Mouse (Mus musculus) heart, postnatal 0 days (tissue): ENCODE measurements at regions not wholly inside any gene's neighbourhood (a gene's known extent, or its start where the extent isn't known, plus 50 kb on each side); places are given as distances from the start of the nearest gene placed in this dataset.
A peak's percentile ranks its signal among the peaks of the same experiment; 100 is the strongest.

Experiments used
- ATAC-seq: fragments of 200-750 bp; cut with Nextera tagmentation; 2 replicates; pipeline ENCODE4 v1.8.0; 2017; ENCODE audit warnings: low read depth, moderate number of reproducible peaks, moderate library complexity; ENCODE audit not compliant: insufficient read depth
- DNase-seq: peaks from one replicate; pipeline ENCODE4 v3.0.0-alpha.2; 2016; ENCODE audit warnings: low spot score
- H3K27ac ChIP-seq: fragments of 300-500 bp; sonication (generic); 2 replicates; pipeline ENCODE4 v1.5.1; 2014; ENCODE audit warnings: low read depth, mild to moderate bottlenecking
- H3K27me3 ChIP-seq: fragments of 300-500 bp; sonication (generic); 2 replicates; pipeline ENCODE4 v1.6.1; 2014; ENCODE audit warnings: low read length, mixed read lengths; ENCODE audit not compliant: control insufficient read depth, insufficient read depth
- H3K36me3 ChIP-seq: fragments of 300-500 bp; sonication (generic); replicated peaks from 2 replicates; pipeline ENCODE4 v1.6.1; 2014; ENCODE audit warnings: low read length, mixed read lengths; ENCODE audit not compliant: control insufficient read depth, insufficient read depth
- H3K4me1 ChIP-seq: fragments of 300-500 bp; sonication (generic); 2 replicates; pipeline ENCODE4 v1.6.1; 2014; ENCODE audit warnings: antibody characterized with exemption; ENCODE audit not compliant: control insufficient read depth, insufficient read depth
- H3K4me2 ChIP-seq: fragments of 300-500 bp; sonication (generic); 2 replicates; pipeline ENCODE4 v1.6.1; 2014; ENCODE audit warnings: low read depth, mild to moderate bottlenecking, low read length, moderate library complexity
- H3K4me3 ChIP-seq: fragments of 300-500 bp; sonication (generic); 2 replicates; pipeline ENCODE4 v1.5.1; 2014; ENCODE audit warnings: low read depth, low read length
- H3K9ac ChIP-seq: fragments of 300-500 bp; sonication (generic); replicated peaks from 2 replicates; pipeline ENCODE4 v1.6.1; 2014; ENCODE audit warnings: low read depth, low read length, mixed read lengths
- H3K9me3 ChIP-seq: fragments of 300-500 bp; sonication (generic); replicated peaks from 2 replicates; pipeline ENCODE4 v1.6.1; 2016; ENCODE audit warnings: low read length; ENCODE audit not compliant: control insufficient read depth
- CTCF ChIP-seq: IDR thresholded peaks from 2 replicates; pipeline ENCODE4 v1.5.1; 2016; ENCODE audit warnings: antibody characterized with exemption, control low read depth, low read depth
- EP300 ChIP-seq: IDR thresholded peaks from 2 replicates; pipeline ENCODE4 v1.6.1; 2016; ENCODE audit warnings: antibody characterized with exemption, low read depth
- WGBS: fragments of 180-500 bp; shearing (Covaris S2); extraction: QIAGEN DNeasy Blood & Tissue Kit; methylation state at CpG from one replicate; pipeline ENCODE4 v1.1.7; 2014; 5-methylcytosine and 5-hydroxymethylcytosine counted together

DNA sequence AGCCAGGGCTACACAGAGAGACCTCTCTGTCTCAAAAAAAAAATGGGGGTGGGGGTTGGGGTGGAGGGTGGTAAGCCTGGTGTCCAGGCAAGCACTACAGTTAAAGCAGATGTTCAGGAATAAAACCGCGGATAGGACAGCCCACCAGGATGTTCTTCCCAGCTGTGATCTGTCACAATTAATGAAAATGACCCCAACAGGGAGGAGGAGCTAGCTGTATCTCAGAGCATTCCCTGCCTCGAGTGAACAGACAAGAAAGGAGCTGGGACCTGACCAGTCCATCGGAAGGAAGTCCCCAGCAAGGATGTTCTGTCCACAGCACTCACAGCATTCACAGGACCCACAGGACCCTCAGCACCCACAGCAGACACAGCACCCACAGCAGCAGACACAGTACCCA is 80.4 kb downstream of the Utp6 start:
- no peak overlapping the region for H3K4me3 ChIP-seq
- no peaks in the 10 kb centered on the region for H3K27me3 ChIP-seq
- WGBS = 62% methylated on average over 4 of the region's 4 CpGs
- no peak for DNase-seq
- ATAC-seq = no peak
- no peaks in the 10 kb centered on the region for H3K36me3 ChIP-seq
- TF ChIP-seq EP300 (no peak), CTCF (no peak)
- H3K4me1 ChIP-seq = peaks cover 3% of the 10 kb centered on the region; the same call in 1 of the 2 replicates
- no peak overlapping the region for H3K27ac ChIP-seq
- H3K9ac ChIP-seq = no peak overlapping the region
- no peak overlapping the region for H3K4me2 ChIP-seq
- no peaks in the 10 kb centered on the region for H3K9me3 ChIP-seq

DNA sequence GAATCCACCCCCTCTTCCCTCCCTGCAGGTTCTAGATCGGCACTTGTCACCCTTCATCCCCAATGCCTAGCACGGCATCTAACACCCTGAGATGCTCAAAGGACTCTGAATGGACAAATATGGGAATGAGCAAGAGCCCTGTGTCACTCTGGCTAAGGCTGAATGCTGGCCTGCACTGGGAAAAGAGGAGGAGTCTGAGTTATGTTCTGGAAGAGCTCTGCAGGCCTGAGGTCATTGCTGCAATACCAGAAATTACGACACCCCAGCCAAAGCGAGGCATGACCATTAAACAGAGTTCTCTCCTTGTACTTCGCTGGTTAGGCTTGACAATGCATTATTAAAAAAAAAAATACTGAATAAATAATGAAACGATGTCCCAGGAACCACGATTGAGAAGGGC is 84.1 kb downstream of the Utp6 start:
- peak; percentile 57 for ATAC-seq
- Histone ChIP-seq H3K9me3 (no peaks in the 10 kb centered on the region), H3K27ac (peak overlapping the region; percentile 30; the same call in 1 of the 2 replicates), H3K4me2 (no peak overlapping the region), H3K4me3 (no peak overlapping the region), H3K27me3 (no peaks in the 10 kb centered on the region), H3K36me3 (no peaks in the 10 kb centered on the region), H3K9ac (no peak overlapping the region), H3K4me1 (no peaks in the 10 kb centered on the region)
- WGBS = 63% methylated on average over 7 of the region's 7 CpGs
- no peak for TF ChIP-seq EP300
- TF ChIP-seq CTCF = no peak
- DNase-seq = peak; percentile 51

DNA sequence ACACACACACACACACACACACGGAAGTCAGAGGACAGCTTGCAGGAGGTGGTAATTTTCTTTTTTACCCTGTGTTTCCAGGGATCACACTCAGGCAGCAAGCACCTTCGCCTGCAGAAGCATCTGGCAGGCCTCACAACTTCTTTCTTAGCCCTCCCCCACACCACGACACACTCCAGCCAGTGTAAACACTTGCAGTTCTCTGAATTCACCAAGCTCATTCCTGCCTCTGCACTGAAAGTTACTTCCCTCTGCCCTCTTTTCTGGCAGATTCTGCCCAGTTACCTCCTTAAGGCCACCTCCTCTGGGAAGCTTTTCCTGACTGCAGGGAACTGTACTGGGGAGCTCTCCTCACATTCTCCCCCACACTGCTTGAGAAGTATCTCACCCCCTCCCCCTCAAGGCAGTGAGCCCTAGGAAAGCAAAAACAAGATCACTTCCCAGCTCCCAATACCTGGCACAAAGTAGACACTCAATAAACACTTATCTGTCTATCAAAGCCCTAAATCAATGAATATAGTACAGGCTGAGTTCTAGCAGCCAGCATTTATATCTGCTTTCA is 84.9 kb downstream of the Utp6 start:
- Histone ChIP-seq H3K36me3 (no peaks in the 10 kb centered on the region), H3K27ac (peak overlapping the region; percentile 30; the same call in 1 of the 2 replicates), H3K27me3 (no peaks in the 10 kb centered on the region), H3K4me3 (no peak overlapping the region), H3K4me1 (no peaks in the 10 kb centered on the region), H3K4me2 (no peak overlapping the region), H3K9me3 (no peaks in the 10 kb centered on the region), H3K9ac (no peak overlapping the region)
- no peak for TF ChIP-seq CTCF
- TF ChIP-seq EP300 = no peak
- 42% methylated on average over 3 of the region's 3 CpGs for WGBS
- ATAC-seq = no peak
- DNase-seq = no peak

- WGBS = 90% methylated on average over 10 of the region's 10 CpGs
- Histone ChIP-seq H3K9ac (no peak overlapping the region), H3K27ac (no peak overlapping the region), H3K27me3 (no peaks in the 10 kb centered on the region), H3K36me3 (no peaks in the 10 kb centered on the region), H3K9me3 (no peaks in the 10 kb centered on the region), H3K4me2 (no peak overlapping the region), H3K4me1 (peaks cover 6% of the 10 kb centered on the region; the same call in 1 of the 2 replicates), H3K4me3 (no peak overlapping the region)
- ATAC-seq (no peak), DNase-seq (no peak)
- TF ChIP-seq EP300 (no peak), CTCF (no peak)
These were observed 90.2 kb downstream of the Utp6 start for GRCm38 (mm10) chr11:79871783-79872628.

- no peak for DNase-seq
- TF ChIP-seq CTCF (no peak), EP300 (no peak)
- 50% methylated on average over 5 of the region's 5 CpGs for WGBS
- Histone ChIP-seq H3K9me3 (no peaks in the 10 kb centered on the region), H3K27ac (no peak overlapping the region), H3K9ac (no peak overlapping the region), H3K4me3 (no peak overlapping the region), H3K36me3 (no peaks in the 10 kb centered on the region), H3K4me2 (no peak overlapping the region), H3K4me1 (peaks cover 6% of the 10 kb centered on the region; the same call in 1 of the 2 replicates), H3K27me3 (no peaks in the 10 kb centered on the region)
- no peak for ATAC-seq
These were observed 92.0 kb downstream of the Utp6 start for GRCm38 (mm10) chr11:79870189-79870588.
